Mouse (Mus musculus): ENCODE data around the gene Rbx1.

- TF ChIP-seq CTCF (IDR thresholded peaks at IDR 0.05; ENCODE audit: low read depth) (peak; percentile 80), EP300 (IDR thresholded peaks at IDR 0.05; ENCODE audit: low read depth) (no peak)
Measured at GRCm38 (mm10) chr15:81514111-81514971, 48.2 kb downstream of the Rbx1 start.

Measured in liver, embryonic 14.5 days (tissue).